Mouse (Mus musculus) small intestine, adult 2 months (tissue): ENCODE measurements around the gene Ptprr.

Source experiments
- CTCF ChIP-seq: fragments of 200-500 bp; IDR thresholded peaks from 2 replicates; pipeline ENCODE4 v1.5.1; 2012; ENCODE audit warnings: low read depth, mild to moderate bottlenecking, control low read depth, inconsistent platforms, low read length, moderate library complexity, mixed read lengths; ENCODE audit not compliant: insufficient replicate concordance, insufficient read length; ENCODE audit errors: extremely low read depth
- POLR2A ChIP-seq: fragments of 200-500 bp; IDR thresholded peaks from 2 replicates; pipeline ENCODE4 v1.6.1; 2012; ENCODE audit warnings: low read depth, mild to moderate bottlenecking, control low read depth, inconsistent platforms, low read length, moderate library complexity

DNA sequence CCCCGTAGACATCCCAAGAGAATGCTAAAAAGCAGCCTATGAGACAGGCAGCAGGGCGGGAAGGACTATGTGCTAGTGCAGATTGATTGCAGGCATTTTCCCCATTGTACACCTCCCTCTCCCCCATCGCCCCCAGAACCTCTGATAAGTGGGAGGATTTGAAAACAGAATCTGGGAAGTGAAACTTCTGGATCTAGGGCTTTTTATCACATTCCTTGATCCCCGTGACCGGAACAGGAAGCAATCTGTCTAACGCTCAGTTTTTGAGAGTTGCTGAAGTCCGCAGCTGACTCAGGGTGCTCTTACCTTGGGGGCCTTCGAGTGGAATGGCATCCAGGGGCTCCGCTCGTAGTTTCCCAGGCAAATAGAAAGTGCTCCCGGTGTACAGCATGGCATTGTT, 246.5 kb downstream of the Ptprr start:
- TF ChIP-seq POLR2A (no peak), CTCF (no peak)
